Mouse (Mus musculus) kidney, embryonic 14.5 days (tissue): Measurements from ENCODE around the gene Pou6f1. TPM values are rescaled to one million over a fixed set of nuclear protein-coding genes. Genes with fewer than 3 reads are reported as not detected.

Experiments used
- ATAC-seq: fragments of 200-750 bp; cut with Nextera tagmentation; 2 replicates; pipeline ENCODE4 v1.8.0; 2017; ENCODE audit warnings: moderate number of reproducible peaks, mild to moderate bottlenecking, moderate TSS enrichment, moderate library complexity; ENCODE audit not compliant: low FRiP score, low TSS enrichment
- H3K27ac ChIP-seq: fragments of 300-500 bp; sonication (generic); 2 replicates; pipeline ENCODE4 v1.5.1; 2014; ENCODE audit warnings: low read depth, mild to moderate bottlenecking, low read length, moderate library complexity, mixed read lengths
- H3K27me3 ChIP-seq: fragments of 300-500 bp; sonication (generic); 2 replicates; pipeline ENCODE4 v1.6.1; 2014; ENCODE audit warnings: mild to moderate bottlenecking, low read length; ENCODE audit not compliant: control insufficient read depth, insufficient read depth
- H3K36me3 ChIP-seq: fragments of 300-500 bp; sonication (generic); 2 replicates; pipeline ENCODE4 v1.6.1; 2014; ENCODE audit warnings: low read length, mixed read lengths; ENCODE audit not compliant: control insufficient read depth, insufficient read depth
- H3K4me1 ChIP-seq: fragments of 300-500 bp; sonication (generic); 2 replicates; pipeline ENCODE4 v1.6.1; 2014; ENCODE audit warnings: low read length, mixed read lengths; ENCODE audit not compliant: control insufficient read depth, insufficient read depth
- H3K4me2 ChIP-seq: fragments of 300-500 bp; sonication (generic); replicated peaks from 2 replicates; pipeline ENCODE4 v1.6.1; 2014; ENCODE audit warnings: low read depth, mild to moderate bottlenecking, low read length
- H3K4me3 ChIP-seq: fragments of 300-500 bp; sonication (generic); 2 replicates; pipeline ENCODE4 v1.5.1; 2014; ENCODE audit warnings: mild to moderate bottlenecking, low read length
- H3K9ac ChIP-seq: fragments of 300-500 bp; sonication (generic); 2 replicates; pipeline ENCODE4 v1.6.1; 2014; ENCODE audit warnings: low read depth, mild to moderate bottlenecking, low read length, moderate library complexity
- H3K9me3 ChIP-seq: fragments of 300-500 bp; sonication (generic); 2 replicates; pipeline ENCODE4 v1.6.1; 2016; ENCODE audit warnings: low read length; ENCODE audit not compliant: control insufficient read depth
- WGBS: fragments of 180-500 bp; shearing (Covaris S2); extraction: QIAGEN DNeasy Blood & Tissue Kit; methylation state at CpG from one replicate; pipeline ENCODE4 v1.1.7; 2014; 5-methylcytosine and 5-hydroxymethylcytosine counted together
- polyA plus RNA-seq: library from polyadenylated mRNA; unstranded; fragments of >200 nt; fragmentation: Nextera tagmentation; extraction: Ambion mirVana; gene quantifications from 2 replicates; pipeline ENCODE4 v1.2.1, GENCODE M21; 2014

Gene Pou6f1
- polyA plus RNA-seq, 1 experiment from 2014 or later = 14.6 TPM

- no peak for ATAC-seq
- no peak overlapping the region for H3K4me2 ChIP-seq
- H3K27ac ChIP-seq = no peak overlapping the region
- no peak overlapping the region for H3K4me3 ChIP-seq
- H3K27me3 ChIP-seq = no peaks in the 10 kb centered on the region
- H3K36me3 ChIP-seq = peaks cover 3% of the 10 kb centered on the region; the same call in 1 of the 2 replicates
- H3K9ac ChIP-seq = no peak overlapping the region
- 82% methylated on average over 6 of the region's 6 CpGs for WGBS
- peaks cover 6% of the 10 kb centered on the region; the same call in 1 of the 2 replicates for H3K4me1 ChIP-seq
- no peaks in the 10 kb centered on the region for H3K9me3 ChIP-seq
Measured at GRCm38 (mm10) chr15:100576810-100577209, 23.0 kb downstream of the Pou6f1 start.

GRCm38 (mm10) chr15:100576392-100576791 lies 23.4 kb downstream of the Pou6f1 start:
- no peaks in the 10 kb centered on the region for H3K9me3 ChIP-seq
- peaks cover 3% of the 10 kb centered on the region; the same call in 1 of the 2 replicates for H3K36me3 ChIP-seq
- no peak overlapping the region for H3K4me3 ChIP-seq
- no peaks in the 10 kb centered on the region for H3K27me3 ChIP-seq
- no peak overlapping the region for H3K27ac ChIP-seq
- no peak overlapping the region for H3K9ac ChIP-seq
- H3K4me1 ChIP-seq = peaks cover 6% of the 10 kb centered on the region; the same call in 1 of the 2 replicates
- no peak for ATAC-seq
- 85% methylated on average over 6 of the region's 6 CpGs for WGBS
- no peak overlapping the region for H3K4me2 ChIP-seq

- H3K36me3 ChIP-seq = peaks cover 3% of the 10 kb centered on the region; the same call in 1 of the 2 replicates
- H3K27me3 ChIP-seq = no peaks in the 10 kb centered on the region
- no peaks in the 10 kb centered on the region for H3K9me3 ChIP-seq
- H3K4me2 ChIP-seq = no peak overlapping the region
- H3K9ac ChIP-seq = no peak overlapping the region
- 80% methylated on average over 12 of the region's 12 CpGs for WGBS
- no peak overlapping the region for H3K27ac ChIP-seq
- H3K4me3 ChIP-seq = no peak overlapping the region
- H3K4me1 ChIP-seq = peaks cover 6% of the 10 kb centered on the region; the same call in 1 of the 2 replicates
- no peak for ATAC-seq
Measured at GRCm38 (mm10) chr15:100575366-100575765, 24.4 kb downstream of the Pou6f1 start.

GRCm38 (mm10) chr15:100574378-100574777 lies 25.4 kb downstream of the Pou6f1 start:
- Histone ChIP-seq H3K36me3 (peaks cover 3% of the 10 kb centered on the region; the same call in 1 of the 2 replicates), H3K27me3 (no peaks in the 10 kb centered on the region), H3K27ac (peak overlapping the region; percentile 37; the same call in 1 of the 2 replicates), H3K9me3 (no peaks in the 10 kb centered on the region), H3K4me2 (no peak overlapping the region), H3K4me3 (no peak overlapping the region), H3K9ac (no peak overlapping the region), H3K4me1 (peaks cover 6% of the 10 kb centered on the region; the same call in 1 of the 2 replicates)
- 84% methylated on average over 2 of the region's 2 CpGs for WGBS
- no peak for ATAC-seq

- H3K27me3 ChIP-seq = no peaks in the 10 kb centered on the region
- ATAC-seq = no peak
- H3K4me3 ChIP-seq = no peak overlapping the region
- peaks cover 6% of the 10 kb centered on the region; the same call in 1 of the 2 replicates for H3K4me1 ChIP-seq
- H3K4me2 ChIP-seq = no peak overlapping the region
- peak overlapping the region; percentile 37; the same call in 1 of the 2 replicates for H3K27ac ChIP-seq
- peaks cover 3% of the 10 kb centered on the region; the same call in 1 of the 2 replicates for H3K36me3 ChIP-seq
- no peak overlapping the region for H3K9ac ChIP-seq
- WGBS = 48% methylated on average over 6 of the region's 6 CpGs
- no peaks in the 10 kb centered on the region for H3K9me3 ChIP-seq
Measured at GRCm38 (mm10) chr15:100573946-100574345, 25.8 kb downstream of the Pou6f1 start.

- no peak overlapping the region for H3K4me3 ChIP-seq
- H3K9ac ChIP-seq = no peak overlapping the region
- no peaks in the 10 kb centered on the region for H3K36me3 ChIP-seq
- peaks cover 3% of the 10 kb centered on the region; the same call in 1 of the 2 replicates for H3K4me1 ChIP-seq
- no peak for ATAC-seq
- no peak overlapping the region for H3K27ac ChIP-seq
- H3K4me2 ChIP-seq = no peak overlapping the region
- no peaks in the 10 kb centered on the region for H3K27me3 ChIP-seq
- no peaks in the 10 kb centered on the region for H3K9me3 ChIP-seq
- 44% methylated on average over 3 of the region's 3 CpGs for WGBS
Measured at GRCm38 (mm10) chr15:100569239-100569638, 30.5 kb downstream of the Pou6f1 start.

- no peak overlapping the region for H3K27ac ChIP-seq
- H3K9ac ChIP-seq = no peak overlapping the region
- no peak for ATAC-seq
- H3K27me3 ChIP-seq = no peaks in the 10 kb centered on the region
- H3K9me3 ChIP-seq = no peaks in the 10 kb centered on the region
- H3K4me1 ChIP-seq = no peaks in the 10 kb centered on the region
- 61% methylated on average over 2 of the region's 2 CpGs for WGBS
- H3K4me3 ChIP-seq = no peak overlapping the region
- no peaks in the 10 kb centered on the region for H3K36me3 ChIP-seq
- no peak overlapping the region for H3K4me2 ChIP-seq
Measured at GRCm38 (mm10) chr15:100566531-100566930, 33.3 kb downstream of the Pou6f1 start.

GRCm38 (mm10) chr15:100557705-100558433 lies 41.9 kb downstream of the Pou6f1 start:
- H3K4me1 ChIP-seq = no peaks in the 10 kb centered on the region
- no peak overlapping the region for H3K4me2 ChIP-seq
- WGBS = 84% methylated on average over 5 of the region's 5 CpGs
- H3K27ac ChIP-seq = no peak overlapping the region
- H3K9ac ChIP-seq = no peak overlapping the region
- no peaks in the 10 kb centered on the region for H3K27me3 ChIP-seq
- H3K9me3 ChIP-seq = no peaks in the 10 kb centered on the region
- ATAC-seq = no peak
- H3K4me3 ChIP-seq = no peak overlapping the region
- no peaks in the 10 kb centered on the region for H3K36me3 ChIP-seq

GRCm38 (mm10) chr15:100556378-100556777 lies 43.4 kb downstream of the Pou6f1 start:
- 87% methylated on average over 9 of the region's 9 CpGs for WGBS
- Histone ChIP-seq H3K9me3 (no peaks in the 10 kb centered on the region), H3K27ac (no peak overlapping the region), H3K4me2 (no peak overlapping the region), H3K4me3 (no peak overlapping the region), H3K4me1 (0 out of 2 replicates have a peak, but pooled peaks cover 4% of the 10 kb centered on the region), H3K36me3 (no peaks in the 10 kb centered on the region), H3K27me3 (no peaks in the 10 kb centered on the region), H3K9ac (no peak overlapping the region)
- no peak for ATAC-seq
